Mouse (Mus musculus) myocyte (in vitro differentiated cells): ENCODE results near the gene Itga11. TPM values are rescaled to one million over a fixed set of nuclear protein-coding genes. Genes with fewer than 3 reads are reported as not detected.
"Not testable (repeated sequence)": the region's sequence is repeated elsewhere in the genome, so short reads cannot be mapped to it uniquely, and the experiment has no call there.

Experiments used
- H3K27me3 ChIP-seq: one replicate; pipeline ENCODE4 v1.6.1; 2011; ENCODE audit not compliant: control insufficient read depth, insufficient read depth, insufficient read length
- H3K36me3 ChIP-seq: one replicate; pipeline ENCODE4 v1.6.1; 2011; ENCODE audit not compliant: control insufficient read depth, insufficient read depth
- H3K4me2 ChIP-seq: one replicate; pipeline ENCODE4 v1.6.1; 2011; ENCODE audit warnings: low read depth, control low read depth
- H3K4me3 ChIP-seq: one replicate; pipeline ENCODE4 v1.5.1; 2011; ENCODE audit warnings: mild to moderate bottlenecking, control low read depth, moderate library complexity
- H3K79me2 ChIP-seq: one replicate; pipeline ENCODE4 v1.6.1; 2011; ENCODE audit not compliant: control insufficient read depth, insufficient read depth
- H3ac ChIP-seq: one replicate; pipeline ENCODE4 v1.6.1; 2011; ENCODE audit not compliant: control insufficient read depth, insufficient read length
- CEBPB ChIP-seq: IDR thresholded peaks from 2 replicates; pipeline ENCODE4 v1.6.1; 2011; ENCODE audit warnings: mild to moderate bottlenecking, moderate library complexity; ENCODE audit not compliant: poor library complexity, insufficient read depth, severe bottlenecking
- E2F4 ChIP-seq: IDR thresholded peaks from one replicate; pipeline ENCODE4 v1.6.1; 2011; ENCODE audit warnings: mild to moderate bottlenecking, control low read depth, moderate library complexity; ENCODE audit not compliant: insufficient read depth
- MAX ChIP-seq: IDR thresholded peaks from one replicate; pipeline ENCODE4 v1.6.1; 2011; ENCODE audit warnings: low read depth, mild to moderate bottlenecking, control low read depth
- MYOD1 ChIP-seq, 3 experiments: IDR thresholded peaks; one replicate each; pipeline ENCODE4 v1.6.1; 2011; ENCODE audit warnings: control low read depth in 2 of 3, low read depth in 2 of 3, mild to moderate bottlenecking in 2 of 3, moderate library complexity in 1 of 3; ENCODE audit not compliant: insufficient read length in 2 of 3, control insufficient read depth in 1 of 3
- MYOG ChIP-seq, 3 experiments: IDR thresholded peaks; one replicate each; pipeline ENCODE4 v1.6.1; 2011; ENCODE audit warnings: control low read depth in 2 of 3, low read depth in 2 of 3, mild to moderate bottlenecking in 2 of 3; ENCODE audit not compliant: insufficient read length in 2 of 3, control insufficient read depth in 1 of 3, insufficient read depth in 1 of 3
- POLR2A ChIP-seq: IDR thresholded peaks from one replicate; pipeline ENCODE4 v1.6.1; 2011; ENCODE audit warnings: low read depth, mild to moderate bottlenecking, control low read depth, moderate library complexity; ENCODE audit not compliant: insufficient read length
- POLR2AphosphoS2 ChIP-seq: IDR thresholded peaks from one replicate; pipeline ENCODE4 v1.6.1; 2011; ENCODE audit warnings: low read depth, control low read depth; ENCODE audit not compliant: insufficient read length
- REST ChIP-seq: IDR thresholded peaks from one replicate; pipeline ENCODE4 v1.6.1; 2011; ENCODE audit warnings: mild to moderate bottlenecking, control low read depth, moderate library complexity; ENCODE audit not compliant: insufficient read depth, insufficient read length
- SRF ChIP-seq: IDR thresholded peaks from one replicate; pipeline ENCODE4 v1.6.1; 2011; ENCODE audit warnings: low read depth; ENCODE audit not compliant: control insufficient read depth, insufficient read length
- TCF12 ChIP-seq: IDR thresholded peaks from one replicate; pipeline ENCODE4 v1.6.1; 2011; ENCODE audit warnings: mild to moderate bottlenecking, control low read depth; ENCODE audit not compliant: poor library complexity, insufficient read depth, severe bottlenecking
- TCF3 ChIP-seq: IDR thresholded peaks from one replicate; pipeline ENCODE4 v1.6.1; 2011; ENCODE audit warnings: low read depth, control low read depth; ENCODE audit not compliant: insufficient read length
- USF1 ChIP-seq: IDR thresholded peaks from one replicate; pipeline ENCODE4 v1.6.1; 2011; ENCODE audit warnings: low read depth, mild to moderate bottlenecking, control low read depth, moderate library complexity
- polyA plus RNA-seq: library from polyadenylated mRNA; unstranded; fragments of >200 nt; fragmentation: generic; extraction: Trizol; gene quantifications from one replicate; pipeline ENCODE4 v1.2.1, GENCODE M21; 2012; ENCODE audit warnings: missing spikeins

The Itga11 gene
- polyA plus RNA-seq, 1 experiment: 0.54 TPM

- H3K79me2 ChIP-seq: peaks cover 3% of the 10 kb centered on the region
- H3ac ChIP-seq: no peak overlapping the region
- H3K4me3 ChIP-seq: no peak overlapping the region
- no peak overlapping the region for H3K4me2 ChIP-seq
- H3K36me3 ChIP-seq: peaks cover 3% of the 10 kb centered on the region
- TF ChIP-seq REST (no peak), POLR2AphosphoS2 (peak; percentile 32)
- H3K27me3 ChIP-seq: no peaks in the 10 kb centered on the region
Observed at GRCm38 (mm10) chr9:62786721-62787120, 109.1 kb downstream of the Itga11 start.

GRCm38 (mm10) chr9:62789856-62790255 lies 112.2 kb downstream of the Itga11 start:
- peaks cover 11% of the 10 kb centered on the region for H3K36me3 ChIP-seq
- peaks cover 31% of the 10 kb centered on the region for H3K79me2 ChIP-seq
- TF ChIP-seq TCF3: no peak
- no peak for TF ChIP-seq USF1
- TF ChIP-seq MYOD1 (IDR thresholded peaks at IDR 0.05; ENCODE audit: control insufficient read depth in 1 of 3, insufficient read length in 2 of 3, low read depth in 2 of 3): no peak
- TF ChIP-seq CEBPB: no peak
- no peak for TF ChIP-seq SRF
- TF ChIP-seq E2F4: no peak
- TF ChIP-seq POLR2AphosphoS2: no peak
- TF ChIP-seq POLR2A: no peak
- no peak for TF ChIP-seq MAX
- no peak for TF ChIP-seq MYOG (IDR thresholded peaks at IDR 0.05; ENCODE audit: control insufficient read depth in 1 of 3, insufficient read depth in 1 of 3, insufficient read length in 2 of 3, low read depth in 2 of 3)
- no peak overlapping the region for H3K4me2 ChIP-seq
- no peaks in the 10 kb centered on the region for H3K27me3 ChIP-seq
- H3ac ChIP-seq: no peak overlapping the region
- no peak overlapping the region for H3K4me3 ChIP-seq

DNA sequence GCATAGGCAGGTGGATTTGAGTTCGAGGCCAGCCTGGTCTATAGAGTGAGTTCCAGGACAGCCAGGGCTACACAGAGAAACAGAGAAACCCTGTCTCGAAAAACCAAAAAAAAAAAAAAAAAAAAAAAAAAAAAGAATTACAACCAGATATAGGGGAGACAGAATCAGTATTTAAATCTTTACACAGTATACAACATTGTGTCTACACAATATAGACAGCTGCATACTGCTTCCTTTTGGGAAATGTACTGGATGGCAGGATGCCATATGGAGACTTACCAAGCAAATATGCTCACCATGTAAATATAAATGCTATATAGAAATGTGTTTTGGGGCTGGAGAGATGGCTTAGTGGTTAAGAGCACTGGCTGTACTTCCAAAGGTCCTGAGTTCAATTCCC lies 121.6 kb downstream of the Itga11 start:
- peaks cover 50% of the 10 kb centered on the region for H3K36me3 ChIP-seq
- peaks cover 89% of the 10 kb centered on the region for H3K79me2 ChIP-seq
- H3K4me2 ChIP-seq, H3K27me3 ChIP-seq, H3ac ChIP-seq, H3K4me3 ChIP-seq: not testable (repeated sequence)

DNA sequence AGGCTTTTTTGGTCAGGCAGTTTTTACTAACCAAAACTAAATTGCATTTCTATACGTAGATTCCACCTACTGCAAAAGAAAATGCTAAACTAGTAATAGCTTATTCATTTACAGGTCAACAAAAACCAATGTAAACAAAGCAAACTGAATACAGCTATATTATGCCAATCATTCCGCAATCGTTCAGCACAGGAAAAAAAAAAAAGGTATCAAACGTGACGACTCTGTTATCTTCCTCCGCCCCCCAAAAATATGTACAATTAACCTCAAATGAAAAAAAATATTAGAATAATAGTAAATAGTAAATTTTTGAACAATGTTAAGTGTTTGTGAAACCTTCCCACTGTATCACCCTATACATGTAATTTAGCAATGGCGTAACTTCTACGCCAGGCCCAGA lies 132.5 kb downstream of the Itga11 start:
- TF ChIP-seq POLR2AphosphoS2 (no peak), REST (no peak), TCF12 (no peak), CEBPB (no peak), POLR2A (no peak)
- peak overlapping the region; percentile 99 for H3ac ChIP-seq

DNA sequence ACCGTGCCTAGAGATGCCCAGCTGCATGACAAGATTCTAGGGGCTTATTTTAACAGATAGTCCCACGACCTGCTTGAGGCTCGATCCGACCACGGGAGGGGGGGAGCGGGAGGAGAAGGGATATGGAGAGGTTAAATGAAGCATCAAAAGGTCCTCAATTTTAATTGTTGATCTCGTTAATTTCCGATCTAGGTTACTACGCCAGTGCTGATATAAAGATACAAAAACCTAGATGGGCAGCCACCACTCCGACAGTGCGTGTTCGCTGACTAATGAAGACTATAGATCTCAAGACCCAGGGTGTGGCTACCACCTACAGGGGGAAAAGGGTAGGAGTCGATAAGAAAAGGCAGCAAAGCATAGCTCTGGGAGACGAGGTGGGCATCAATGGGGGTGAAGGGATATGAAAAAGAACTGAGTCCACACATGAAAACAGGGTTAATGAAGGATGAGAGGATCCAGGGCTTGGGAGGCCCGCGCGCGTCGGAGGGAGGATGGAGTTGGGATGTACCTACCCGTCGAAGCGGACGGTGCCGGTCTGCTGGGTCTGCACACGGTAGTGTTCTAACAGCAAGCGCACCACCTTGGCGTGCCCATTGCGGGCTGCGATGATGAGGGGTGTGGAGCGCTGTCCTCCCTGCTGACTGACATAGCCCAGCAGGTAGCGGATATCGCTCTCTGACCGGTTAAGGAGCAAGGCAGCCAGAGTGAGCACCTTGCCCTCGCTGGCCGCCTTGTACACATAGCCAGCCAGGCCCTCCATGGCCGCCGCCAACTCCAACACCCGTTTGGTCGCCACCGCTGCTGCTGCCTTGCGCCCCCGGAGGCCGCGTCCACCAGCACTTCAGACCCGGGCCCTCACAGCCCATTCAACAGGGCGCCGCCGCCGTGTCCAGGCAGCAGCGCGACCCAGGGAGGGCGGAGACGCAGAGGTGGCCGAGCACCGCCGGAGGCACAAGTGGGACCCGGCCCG lies 133.2 kb downstream of the Itga11 start:
- H3K4me3 ChIP-seq: peak overlapping the region; percentile 90
- no peaks in the 10 kb centered on the region for H3K36me3 ChIP-seq
- peak overlapping the region; percentile 99 for H3ac ChIP-seq
- H3K4me2 ChIP-seq: peak overlapping the region; percentile 88
- H3K27me3 ChIP-seq: no peaks in the 10 kb centered on the region
- no peak for TF ChIP-seq CEBPB
- peak in 1 of 3 experiments; percentile 2 for TF ChIP-seq MYOD1 (IDR thresholded peaks at IDR 0.05; ENCODE audit: control insufficient read depth in 1 of 3, insufficient read length in 2 of 3, low read depth in 2 of 3)
- peak; percentile 57 for TF ChIP-seq POLR2AphosphoS2
- TF ChIP-seq TCF12: no peak
- TF ChIP-seq E2F4: no peak
- peak; percentile 38 for TF ChIP-seq POLR2A
- H3K79me2 ChIP-seq: peaks cover 54% of the 10 kb centered on the region

More for the DNA sequence above, 132.5 kb downstream of the Itga11 start:
- no peaks in the 10 kb centered on the region for H3K27me3 ChIP-seq
- H3K4me2 ChIP-seq: peak overlapping the region; percentile 88
- peak overlapping the region; percentile 90 for H3K4me3 ChIP-seq
- no peaks in the 10 kb centered on the region for H3K36me3 ChIP-seq
- H3K79me2 ChIP-seq: peaks cover 61% of the 10 kb centered on the region

DNA sequence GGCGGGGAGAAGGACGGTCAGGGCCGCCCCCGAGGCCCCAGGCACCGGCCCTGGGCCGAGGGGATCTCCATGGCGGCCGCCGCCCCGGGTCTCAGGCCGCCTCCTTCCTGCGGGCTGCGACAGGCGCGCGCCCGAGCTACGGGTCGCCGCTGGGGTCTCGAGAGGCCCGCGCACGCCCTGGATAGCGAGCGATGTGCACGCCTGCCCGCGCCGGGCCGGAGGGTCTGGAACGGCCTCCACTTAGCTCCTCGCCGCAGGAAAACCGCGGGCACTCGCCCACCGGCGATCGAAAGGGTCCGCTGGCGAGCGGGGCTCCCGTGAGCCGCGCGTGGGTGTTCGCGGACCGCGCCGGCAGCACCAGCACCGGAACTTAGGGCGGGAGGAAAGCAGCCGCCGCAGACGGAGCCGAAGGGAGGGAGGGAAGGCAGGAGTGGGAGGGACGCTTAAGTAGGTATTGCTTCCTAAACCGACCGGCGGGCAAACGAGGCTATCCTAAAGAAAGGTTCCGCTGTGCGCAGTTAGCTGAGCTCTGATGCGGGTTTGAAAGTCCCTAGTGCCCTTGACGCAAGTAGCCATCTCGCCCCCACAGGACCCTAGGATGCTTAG lies 134.0 kb downstream of the Itga11 start, which contains the start of gene Fem1b:
Fem1b (minus strand) TSS at position 419 of the 606 bp plus-strand sequence.
- peaks cover 46% of the 10 kb centered on the region for H3K79me2 ChIP-seq
- H3K36me3 ChIP-seq: no peaks in the 10 kb centered on the region
- no peaks in the 10 kb centered on the region for H3K27me3 ChIP-seq
- TF ChIP-seq TCF3: no peak
- TF ChIP-seq MYOD1 (IDR thresholded peaks at IDR 0.05; ENCODE audit: control insufficient read depth in 1 of 3, insufficient read length in 2 of 3, low read depth in 2 of 3): peak in 1 of 3 experiments; percentile 29
- TF ChIP-seq CEBPB: no peak
- TF ChIP-seq POLR2AphosphoS2: peak; percentile 94
- no peak for TF ChIP-seq MAX
- TF ChIP-seq E2F4: no peak
- no peak for TF ChIP-seq REST
- no peak for TF ChIP-seq USF1
- TF ChIP-seq MYOG (IDR thresholded peaks at IDR 0.05; ENCODE audit: control insufficient read depth in 1 of 3, insufficient read depth in 1 of 3, insufficient read length in 2 of 3, low read depth in 2 of 3): no peak
- TF ChIP-seq POLR2A: peak; percentile 89
- peak; percentile 54 for TF ChIP-seq SRF
- no peak for TF ChIP-seq TCF12
- H3K4me2 ChIP-seq: peak within 1 kb of the TSS; percentile 97
- peak within 1 kb of the TSS; percentile 99 for H3ac ChIP-seq
- H3K4me3 ChIP-seq: peak within 1 kb of the TSS; percentile 90
